ENCODE assay signal across 25 mouse cellular contexts in genomic region chr7:16161302-16161701, GRCm38 (mm10). TPM values are rescaled to one million over a fixed set of nuclear protein-coding genes. Genes with fewer than 3 reads are reported as not detected.
"Had no signal": no experiment of that assay in that cellular context is flagged by ENCODE, and none has a peak within 500 bp of the region (broad histone marks: within the 10 kb centered on the region; RNA-seq: fewer than 3 reads in every experiment).

No protein-coding gene starts in this region.

- H3K9ac ChIP-seq: heart, embryonic 13.5 days; heart, embryonic 15.5 days; hindbrain, embryonic 13.5 days; hindbrain, embryonic 15.5 days; kidney, embryonic 15.5 days; limb, embryonic 12.5 days; liver, embryonic 13.5 days; liver, embryonic 15.5 days had no signal

- H3K27me3 ChIP-seq: hindbrain, embryonic 15.5 days had no signal

- H3K9me3 ChIP-seq: heart, embryonic 13.5 days; heart, embryonic 15.5 days; hindbrain, embryonic 13.5 days; hindbrain, embryonic 15.5 days; kidney, embryonic 15.5 days; limb, embryonic 10.5 days; liver, embryonic 13.5 days; liver, embryonic 15.5 days had no signal

- H3K4me3 ChIP-seq: heart, adult 2 months; heart, embryonic 13.5 days; heart, embryonic 15.5 days; hindbrain, embryonic 13.5 days; hindbrain, embryonic 15.5 days; kidney, embryonic 15.5 days; limb, embryonic 10.5 days; limb, embryonic 12.5 days; liver, embryonic 13.5 days; liver, embryonic 15.5 days had no signal

- H3K27ac ChIP-seq: heart, adult 2 months; heart, embryonic 13.5 days; heart, embryonic 15.5 days; hindbrain, embryonic 15.5 days; hindbrain, postnatal 0 days; kidney, embryonic 15.5 days; kidney, postnatal 0 days; limb, embryonic 10.5 days; limb, embryonic 12.5 days; liver, embryonic 13.5 days; liver, embryonic 15.5 days had no signal

- DNase-seq: gastrocnemius, postnatal 14 days; gastrocnemius, postnatal 36 days; heart, adult 11 months; heart, adult 2 months; heart, postnatal 14 days; heart, postnatal 36 days; kidney, adult 11 months; kidney, adult 2 months; kidney, adult 9 months; kidney, postnatal 25 days; kidney, postnatal 4 days had no signal

- H3K36me3 ChIP-seq: heart, embryonic 13.5 days; heart, embryonic 15.5 days; hindbrain, embryonic 15.5 days; kidney, embryonic 15.5 days; limb, embryonic 10.5 days; limb, embryonic 12.5 days; liver, embryonic 13.5 days; liver, embryonic 15.5 days had no signal

- ATAC-seq: hindbrain, postnatal 0 days had no signal

- H3K4me1 ChIP-seq: limb, embryonic 12.5 days; liver, embryonic 13.5 days; liver, embryonic 15.5 days had no signal

- H3K4me2 ChIP-seq: heart, embryonic 11.5 days; heart, embryonic 13.5 days; heart, embryonic 15.5 days; hindbrain, embryonic 13.5 days; hindbrain, embryonic 15.5 days; kidney, embryonic 15.5 days; limb, embryonic 12.5 days; liver, embryonic 11.5 days; liver, embryonic 13.5 days; liver, embryonic 15.5 days had no signal

RNA-seq across cellular contexts. Expression of gene Slc8a2, which starts 31.7 kb away (rescaled TPM):
- total RNA-seq: hematopoietic stem cell, adult 5-6 weeks had no signal
- polyA plus RNA-seq: liver, embryonic 13.5 days; liver, embryonic 15.5 days had no signal
